26 mouse cellular contexts compared by ENCODE assay signal in genomic region chr12:104013620-104014019, GRCm38 (mm10). TPM values are rescaled to one million over a fixed set of nuclear protein-coding genes. Genes with fewer than 3 reads are reported as not detected.
"Had no signal": no experiment of that assay in that cellular context is flagged by ENCODE, and none has a peak within 500 bp of the region (broad histone marks: within the 10 kb centered on the region; RNA-seq: fewer than 3 reads in every experiment).

TSS of gene Serpina9 (minus strand) at chr12:104013755.

- ATAC-seq: hindbrain, postnatal 0 days; intestine, embryonic 15.5 days; intestine, postnatal 0 days had no signal

- H3K4me3 ChIP-seq: heart, adult 2 months; heart, embryonic 13.5 days; heart, embryonic 15.5 days; hindbrain, embryonic 13.5 days; hindbrain, embryonic 15.5 days; intestine, embryonic 15.5 days; layer of hippocampus, adult 2 months; limb, embryonic 10.5 days; limb, embryonic 12.5 days had no signal

- H3K27me3 ChIP-seq: hindbrain, embryonic 13.5 days; hindbrain, embryonic 15.5 days; intestine, embryonic 15.5 days; limb, embryonic 12.5 days had no signal

- H3K4me1 ChIP-seq: heart, embryonic 15.5 days; hindbrain, embryonic 13.5 days; hindbrain, embryonic 15.5 days; intestine, embryonic 15.5 days; limb, embryonic 10.5 days; limb, embryonic 12.5 days had no signal

- H3K27ac ChIP-seq: heart, adult 2 months; heart, embryonic 15.5 days; hindbrain, embryonic 13.5 days; hindbrain, embryonic 15.5 days; hindbrain, postnatal 0 days; intestine, embryonic 15.5 days; layer of hippocampus, adult 2 months; limb, embryonic 10.5 days; limb, embryonic 12.5 days had no signal

- DNase-seq: gastrocnemius, postnatal 14 days; gastrocnemius, postnatal 36 days; heart, adult 11 months; heart, adult 2 months; heart, postnatal 14 days; heart, postnatal 36 days; kidney, adult 18-20 months; kidney, adult 8-10 months; kidney, postnatal 10 days; kidney, postnatal 25 days; kidney, postnatal 4 days; liver had no signal

RNA-seq across cellular contexts. Expression of gene Serpina9, which starts in this region (rescaled TPM):
- polyA plus RNA-seq: gonadal fat pad, adult 2 months; hindbrain, embryonic 11.5 days; hindbrain, embryonic 13.5 days; intestine, embryonic 15.5 days; intestine, postnatal 0 days; kidney, embryonic 14.5 days; limb, embryonic 10.5 days; limb, embryonic 12.5 days; liver, embryonic 11.5 days had no signal
